In genomic region chr3:53230562-53230961, GRCm38 (mm10) we compare ENCODE assay signal across 20 mouse cellular contexts.
DNase-seq lines count a peak whose midpoint lies in the region; ATAC-seq and TF ChIP-seq lines count a peak whose summit lies in the region.
"Had no signal": no experiment of that assay in that cellular context is flagged by ENCODE, and none has a peak within 500 bp of the region (broad histone marks: within the 10 kb centered on the region; RNA-seq: fewer than 3 reads in every experiment).

No protein-coding gene starts in this region.

- WGBS in forebrain, embryonic 14.5 days = 55% methylated on average over 3 of the region's 3 CpGs
- 57% methylated on average over 3 of the region's 3 CpGs for WGBS in forebrain, postnatal 0 days
- 40% methylated on average over 3 of the region's 3 CpGs for WGBS in hindbrain, embryonic 15.5 days
- WGBS in hindbrain, embryonic 12.5 days = 44% methylated on average over 3 of the region's 3 CpGs
- WGBS in lung, embryonic 14.5 days = 70% methylated on average over 3 of the region's 3 CpGs

- H3K36me3 ChIP-seq in forebrain, embryonic 14.5 days (ENCODE audit: control insufficient read depth, insufficient read depth, low read length) = no peaks in the 10 kb centered on the region
- no peaks in the 10 kb centered on the region for H3K36me3 ChIP-seq in forebrain, postnatal 0 days (ENCODE audit: insufficient read depth)
- H3K36me3 ChIP-seq in hindbrain, embryonic 15.5 days = no peaks in the 10 kb centered on the region
- no peaks in the 10 kb centered on the region for H3K36me3 ChIP-seq in hindbrain, embryonic 12.5 days
- no peaks in the 10 kb centered on the region for H3K36me3 ChIP-seq in lung, embryonic 14.5 days (ENCODE audit: insufficient read depth)
- H3K36me3 ChIP-seq: embryonic facial prominence, embryonic 13.5 days; G1E; hindbrain, embryonic 10.5 days; midbrain, embryonic 12.5 days had no signal

- no peak for TF ChIP-seq CTCF in forebrain, postnatal 0 days (IDR thresholded peaks at IDR 0.05; ENCODE audit: low read depth)
- TF ChIP-seq CTCF in lung, embryonic 14.5 days (IDR thresholded peaks at IDR 0.05; ENCODE audit: low read depth) = no peak

- H3K4me3 ChIP-seq in forebrain, embryonic 14.5 days (ENCODE audit: low read depth, low read length) = no peak overlapping the region
- H3K4me3 ChIP-seq in forebrain, postnatal 0 days (ENCODE audit: low read depth, low read length) = no peak overlapping the region
- no peak overlapping the region for H3K4me3 ChIP-seq in hindbrain, embryonic 15.5 days
- H3K4me3 ChIP-seq in hindbrain, embryonic 12.5 days = no peak overlapping the region
- H3K4me3 ChIP-seq in lung, embryonic 14.5 days (ENCODE audit: low read depth, low read length) = no peak overlapping the region
- H3K4me3 ChIP-seq: embryonic facial prominence, embryonic 13.5 days; hindbrain, embryonic 10.5 days; left cerebral cortex, adult 2 months; midbrain, embryonic 12.5 days had no signal

- 0 out of 2 replicates have a peak, but pooled peaks have one; percentile 20 for ATAC-seq in forebrain, embryonic 14.5 days
- no peak for ATAC-seq in forebrain, postnatal 0 days
- ATAC-seq in hindbrain, embryonic 15.5 days (ENCODE audit: low FRiP score, low read depth) = peak; percentile 59; the same call in 1 of the 2 replicates
- no peak for ATAC-seq in hindbrain, embryonic 12.5 days (ENCODE audit: low FRiP score)
- no peak for ATAC-seq in lung, embryonic 14.5 days (ENCODE audit: insufficient read depth)
- ATAC-seq: CD4-positive, CD25-positive, alpha-beta regulatory T cell, adult 4 months had no signal

- H3K4me1 ChIP-seq in forebrain, embryonic 14.5 days (ENCODE audit: control insufficient read depth, insufficient read depth, low read length) = no peaks in the 10 kb centered on the region
- peaks cover 3% of the 10 kb centered on the region for H3K4me1 ChIP-seq in forebrain, postnatal 0 days (ENCODE audit: insufficient read depth)
- H3K4me1 ChIP-seq in hindbrain, embryonic 15.5 days (replicated peaks) = peaks cover 6% of the 10 kb centered on the region
- H3K4me1 ChIP-seq in hindbrain, embryonic 12.5 days = peaks cover 4% of the 10 kb centered on the region; the same call in 1 of the 2 replicates
- peaks cover 4% of the 10 kb centered on the region; the same call in 1 of the 2 replicates for H3K4me1 ChIP-seq in lung, embryonic 14.5 days (ENCODE audit: insufficient read depth)

- H3K27ac ChIP-seq in forebrain, embryonic 14.5 days (ENCODE audit: low read depth, low read length) = no peak overlapping the region
- H3K27ac ChIP-seq in forebrain, postnatal 0 days (ENCODE audit: low read depth, low read length) = no peak overlapping the region
- no peak overlapping the region for H3K27ac ChIP-seq in hindbrain, embryonic 15.5 days (replicated peaks)
- no peak overlapping the region for H3K27ac ChIP-seq in hindbrain, embryonic 12.5 days
- H3K27ac ChIP-seq in lung, embryonic 14.5 days (ENCODE audit: low read depth) = peak overlapping the region; percentile 14; the same call in 1 of the 2 replicates
- H3K27ac ChIP-seq: embryonic facial prominence, embryonic 13.5 days; hindbrain, embryonic 10.5 days; left cerebral cortex, adult 2 months; liver, embryonic 14.5 days; midbrain, embryonic 12.5 days had no signal

- H3K9me3 ChIP-seq in forebrain, embryonic 14.5 days (replicated peaks; ENCODE audit: control insufficient read depth, low read length) = 0 out of 2 replicates have a peak, but pooled peaks cover 3% of the 10 kb centered on the region
- no peaks in the 10 kb centered on the region for H3K9me3 ChIP-seq in forebrain, postnatal 0 days (ENCODE audit: low read length)
- H3K9me3 ChIP-seq in hindbrain, embryonic 15.5 days = no peaks in the 10 kb centered on the region
- no peaks in the 10 kb centered on the region for H3K9me3 ChIP-seq in hindbrain, embryonic 12.5 days (replicated peaks)
- no peaks in the 10 kb centered on the region for H3K9me3 ChIP-seq in lung, embryonic 14.5 days (ENCODE audit: low read depth, low read length)
- H3K9me3 ChIP-seq: midbrain, embryonic 12.5 days had no signal

- H3K9ac ChIP-seq in forebrain, embryonic 14.5 days (ENCODE audit: low read length) = no peak overlapping the region
- no peak overlapping the region for H3K9ac ChIP-seq in forebrain, postnatal 0 days
- no peak overlapping the region for H3K9ac ChIP-seq in hindbrain, embryonic 15.5 days
- no peak overlapping the region for H3K9ac ChIP-seq in hindbrain, embryonic 12.5 days
- no peak overlapping the region for H3K9ac ChIP-seq in lung, embryonic 14.5 days
- H3K9ac ChIP-seq: embryonic facial prominence, embryonic 13.5 days; liver, embryonic 14.5 days; midbrain, embryonic 12.5 days had no signal

- DNase-seq in forebrain, embryonic 14.5 days (ENCODE audit: low spot score) = no peak
- DNase-seq in forebrain, postnatal 0 days = no peak
- no peak for DNase-seq in lung, embryonic 14.5 days
- no peak for DNase-seq in lung, postnatal 4 days
- DNase-seq in ZHBTc4 (ENCODE audit: low read depth, low spot score) = peak; percentile 24
- DNase-seq in layer of hippocampus, postnatal 14 days (ENCODE audit: low spot score in 2 of 2) = no peak
- DNase-seq: adrenal gland, postnatal 14 days; cerebellum, adult 11 months; cerebellum, postnatal 14 days; kidney, postnatal 25 days; right cerebral cortex, postnatal 4 days had no signal

- H3K4me2 ChIP-seq in forebrain, embryonic 14.5 days (ENCODE audit: low read length) = no peak overlapping the region
- H3K4me2 ChIP-seq in forebrain, postnatal 0 days (ENCODE audit: low read depth) = no peak overlapping the region
- H3K4me2 ChIP-seq in hindbrain, embryonic 15.5 days = no peak overlapping the region
- H3K4me2 ChIP-seq in hindbrain, embryonic 12.5 days (replicated peaks) = no peak overlapping the region
- H3K4me2 ChIP-seq in lung, embryonic 14.5 days = no peak overlapping the region
- H3K4me2 ChIP-seq: embryonic facial prominence, embryonic 13.5 days; midbrain, embryonic 12.5 days had no signal

- H3K27me3 ChIP-seq in forebrain, embryonic 14.5 days (replicated peaks; ENCODE audit: control insufficient read depth, insufficient read depth, low read length) = no peaks in the 10 kb centered on the region
- no peaks in the 10 kb centered on the region for H3K27me3 ChIP-seq in forebrain, postnatal 0 days (ENCODE audit: insufficient read depth, low read length)
- H3K27me3 ChIP-seq in hindbrain, embryonic 15.5 days = no peaks in the 10 kb centered on the region
- H3K27me3 ChIP-seq in hindbrain, embryonic 12.5 days = no peaks in the 10 kb centered on the region
- H3K27me3 ChIP-seq in lung, embryonic 14.5 days (ENCODE audit: insufficient read depth, low read length) = no peaks in the 10 kb centered on the region
- H3K27me3 ChIP-seq: midbrain, embryonic 12.5 days had no signal

Comparison
In these comparisons a context has a peak if more than half of its experiments do, and no peak if none do; other contexts are left out.
1. ATAC-seq: peak in forebrain, embryonic 14.5 days (single experiment) and hindbrain, embryonic 15.5 days (single experiment); none in forebrain, postnatal 0 days (single experiment), hindbrain, embryonic 12.5 days (single experiment) and lung, embryonic 14.5 days (single experiment).